In genomic region chr8:54609336-54609735, GRCm38 (mm10) we compare ENCODE assay signal across 17 mouse cellular contexts. TPM values are rescaled to one million over a fixed set of nuclear protein-coding genes. Genes with fewer than 3 reads are reported as not detected.
DNase-seq lines count a peak whose midpoint lies in the region; ATAC-seq and TF ChIP-seq lines count a peak whose summit lies in the region.
"Had no signal": no experiment of that assay in that cellular context is flagged by ENCODE, and none has a peak within 500 bp of the region (broad histone marks: within the 10 kb centered on the region; RNA-seq: fewer than 3 reads in every experiment).

No protein-coding gene starts in this region.

- 69% methylated on average over 2 of the region's 2 CpGs for whole genome bisulfite sequencing in heart, embryonic 10.5 days
- 44% methylated on average over 2 of the region's 2 CpGs for WGBS in heart, embryonic 12.5 days

- CTCF ChIA-PET in Patski (lab: Charles Lee), result interaction anchor here (0.7 to 1.7 kb wide), 7 partner anchors 14 to 68 kb away, joined by 3 to 6 read pairs (median 4); no protein-coding TSS in a partner anchor

- H3K9ac ChIP-seq in heart, embryonic 12.5 days, result no peak overlapping the region
- H3K9ac ChIP-seq: embryonic facial prominence, embryonic 15.5 days; forebrain, embryonic 15.5 days; liver, embryonic 14.5 days had no signal

- TF ChIP-seq CTCF in Patski (IDR thresholded peaks at IDR 0.05), result no peak

- H3K4me1 ChIP-seq in heart, embryonic 10.5 days, result no peaks in the 10 kb centered on the region
- 0 out of 2 replicates have a peak, but pooled peaks cover 4% of the 10 kb centered on the region for H3K4me1 ChIP-seq in heart, embryonic 12.5 days (replicated peaks)
- H3K4me1 ChIP-seq: embryonic facial prominence, embryonic 15.5 days; forebrain, embryonic 15.5 days had no signal

- H3K9me3 ChIP-seq in heart, embryonic 10.5 days, result no peaks in the 10 kb centered on the region
- no peaks in the 10 kb centered on the region for H3K9me3 ChIP-seq in heart, embryonic 12.5 days (replicated peaks)
- H3K9me3 ChIP-seq: embryonic facial prominence, embryonic 15.5 days; forebrain, embryonic 15.5 days had no signal

- in situ Hi-C loops in Patski (cut with MboI; ENCODE audit: low pct_unique_long_range_greater_than_20kb), result no loop called here

- no peak overlapping the region for H3K27ac ChIP-seq in heart, embryonic 10.5 days
- 0 out of 2 replicates have a peak overlapping the region, but pooled peaks have one; percentile 21 for H3K27ac ChIP-seq in heart, embryonic 12.5 days (ENCODE audit: poor library complexity, severe bottlenecking)
- H3K27ac ChIP-seq: embryonic facial prominence, embryonic 15.5 days; forebrain, embryonic 15.5 days; kidney, postnatal 0 days; liver, embryonic 14.5 days had no signal

- H3K4me3 ChIP-seq in heart, embryonic 10.5 days, result no peak overlapping the region
- no peak overlapping the region for H3K4me3 ChIP-seq in heart, embryonic 12.5 days
- H3K4me3 ChIP-seq: embryonic facial prominence, embryonic 15.5 days; forebrain, embryonic 15.5 days had no signal

- H3K4me2 ChIP-seq in heart, embryonic 12.5 days, result no peak overlapping the region
- H3K4me2 ChIP-seq: embryonic facial prominence, embryonic 15.5 days; forebrain, embryonic 15.5 days had no signal

- peak; percentile 36 for ATAC-seq in Patski
- peak; percentile 67; the same call in 1 of the 2 replicates for ATAC-seq in heart, embryonic 12.5 days (ENCODE audit: insufficient number of reproducible peaks, low FRiP score)
- ATAC-seq in granulocyte monocyte progenitor cell, adult 5-6 weeks (replicated peaks; ENCODE audit: poor library complexity, severe bottlenecking), result no peak
- ATAC-seq: forebrain, embryonic 15.5 days had no signal

- no peaks in the 10 kb centered on the region for H3K36me3 ChIP-seq in heart, embryonic 10.5 days
- no peaks in the 10 kb centered on the region for H3K36me3 ChIP-seq in heart, embryonic 12.5 days
- H3K36me3 ChIP-seq: embryonic facial prominence, embryonic 15.5 days; forebrain, embryonic 15.5 days had no signal

- POLR2A ChIA-PET in Patski (lab: Charles Lee), result interaction anchor here (0.9 kb wide), 1 partner anchor 18 kb away, joined by 3 read pairs; no protein-coding TSS in a partner anchor

- H3K27me3 ChIP-seq in heart, embryonic 10.5 days (ENCODE audit: insufficient read depth, poor library complexity, severe bottlenecking), result no peaks in the 10 kb centered on the region
- H3K27me3 ChIP-seq in Patski, result no peaks in the 10 kb centered on the region
- no peaks in the 10 kb centered on the region for H3K27me3 ChIP-seq in heart, embryonic 12.5 days (replicated peaks)
- H3K27me3 ChIP-seq: embryonic facial prominence, embryonic 15.5 days; forebrain, embryonic 15.5 days had no signal

- peak; percentile 39 to 71 for DNase-seq in heart, adult 18-20 months
- DNase-seq in heart, embryonic 10.5 days (ENCODE audit: low spot score), result no peak
- DNase-seq in Patski (ENCODE audit: low read depth, low spot score), result peak; percentile 51
- DNase-seq in skeletal muscle tissue, adult 2 months (ENCODE audit: low read depth, low spot score), result peak; percentile 80
- DNase-seq in layer of hippocampus, postnatal 14 days (ENCODE audit: low spot score in 2 of 2), result no peak
- DNase-seq: cerebellum, adult 8-10 months; left cerebral cortex, postnatal 4 days; midbrain, embryonic 14.5 days; right cerebral cortex, postnatal 25 days had no signal

RNA-seq across cellular contexts. Expression of gene Spata4, which starts 8.8 kb away (rescaled TPM):
- not detected for total RNA-seq in heart, adult 18-20 months (2021)
- not detected in 2 replicates for polyA plus RNA-seq in heart, embryonic 10.5 days (2016; fragmentation: Nextera tagmentation; extraction: Ambion mirVana)
- polyA plus RNA-seq in Patski (2021), result not detected
- not detected in 2 replicates for polyA plus RNA-seq in heart, embryonic 12.5 days (2016; fragmentation: Nextera tagmentation; extraction: Ambion mirVana)
- not detected in 2 replicates for total RNA-seq in granulocyte monocyte progenitor cell, adult 5-6 weeks (2014; fragmentation: Nextera tagmentation)
- not detected in 2 replicates for total RNA-seq in granulocyte monocyte progenitor cell, adult 5-6 weeks (2017)
- not detected for total RNA-seq in layer of hippocampus, postnatal 14 days (2021)
- total RNA-seq: heart, postnatal 14 days; left cerebral cortex, postnatal 4 days had no signal
- polyA plus RNA-seq: kidney, postnatal 0 days; liver, embryonic 14.5 days; midbrain, embryonic 14.5 days; thymus, postnatal 0 days had no signal

Comparison
In these comparisons a context has a peak if more than half of its experiments do, and no peak if none do; other contexts are left out.
1. DNase-seq: peak in heart, adult 18-20 months (2 of 2), Patski (single experiment) and skeletal muscle tissue, adult 2 months (single experiment); none in heart, embryonic 10.5 days (single experiment) and layer of hippocampus, postnatal 14 days (0 of 2).